Mouse (Mus musculus): ENCODE data around the gene Ccdc141. TPM values are rescaled to one million over a fixed set of nuclear protein-coding genes. Genes with fewer than 3 reads are reported as not detected.

Gene Ccdc141
- polyA plus RNA-seq, 1 experiment from 2014 or later = 6.5 TPM

DNA sequence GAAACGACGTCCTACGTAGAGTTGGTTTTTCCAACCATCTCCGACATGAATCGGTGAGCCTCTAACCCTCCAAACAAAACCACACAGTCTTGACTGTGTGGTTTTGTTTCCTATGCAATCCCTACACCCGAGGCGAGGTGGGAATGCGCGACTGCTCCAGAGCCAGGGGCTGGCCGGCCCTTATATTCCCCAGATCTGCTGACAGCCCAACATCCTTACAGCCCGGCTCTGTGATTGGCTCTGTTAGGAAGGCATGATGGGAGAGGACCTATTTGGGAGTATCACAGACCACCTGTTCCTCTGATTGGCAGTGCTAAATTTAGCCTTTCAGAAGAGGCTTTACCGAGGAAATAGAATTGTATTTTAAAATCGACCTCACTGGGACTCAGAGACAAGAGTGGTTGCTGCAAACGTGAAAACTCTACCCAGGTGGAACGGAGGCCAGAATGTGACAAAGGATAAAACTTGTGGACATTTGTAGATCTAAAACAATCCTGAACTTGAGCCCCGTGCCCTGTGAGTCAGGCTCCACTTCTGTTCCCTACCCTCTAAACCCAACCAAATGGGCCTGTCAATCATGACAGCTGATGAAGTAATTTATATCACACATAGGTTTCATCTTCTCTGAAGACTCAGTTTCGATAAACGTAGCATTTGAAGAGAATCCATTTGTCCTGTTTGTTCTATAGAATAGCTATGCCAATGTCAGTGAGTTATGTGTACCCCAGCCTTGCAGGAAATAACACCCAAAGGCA is 187.9 kb downstream of the Ccdc141 start, which contains the start of gene Ttn:
Gene Ttn, minus strand, starts transcription at position 157 of the 755 bp plus-strand sequence.
- H3K4me1 ChIP-seq = 0 out of 2 replicates have a peak, but pooled peaks cover 4% of the 10 kb centered on the region
- no peaks in the 10 kb centered on the region for H3K9me3 ChIP-seq
- WGBS = 83% methylated on average over 18 of the region's 18 CpGs
- H3K36me3 ChIP-seq (replicated peaks) = no peaks in the 10 kb centered on the region
- H3K4me3 ChIP-seq = no peak within 1 kb of the TSS
- DNase-seq (ENCODE audit: low spot score) = no peak
- H3K27me3 ChIP-seq (replicated peaks; ENCODE audit: low read depth, poor library complexity, severe bottlenecking) = no peaks in the 10 kb centered on the region
- H3K27ac ChIP-seq (replicated peaks) = no peak within 1 kb of the TSS

DNA sequence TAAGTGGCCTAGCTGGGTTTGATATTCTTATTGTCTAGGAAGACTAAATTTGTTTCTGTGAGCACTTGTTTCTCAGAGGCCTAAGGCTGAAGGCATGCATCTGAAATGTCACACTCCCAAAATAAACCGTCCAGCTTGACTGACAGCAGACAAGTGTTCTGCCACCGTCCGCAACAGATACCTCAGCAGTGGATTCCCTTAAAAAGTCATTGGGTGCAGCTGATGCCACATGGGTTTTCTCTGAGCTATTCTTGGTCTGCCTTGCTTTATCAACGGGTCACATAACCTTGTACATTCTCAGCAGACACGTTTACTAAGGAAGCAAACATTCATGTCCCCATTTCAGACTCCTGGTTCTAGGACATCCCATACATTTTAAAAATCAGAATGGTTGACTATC is 188.7 kb downstream of the Ccdc141 start:
- no peaks in the 10 kb centered on the region for H3K27me3 ChIP-seq (replicated peaks; ENCODE audit: low read depth, poor library complexity, severe bottlenecking)
- no peak overlapping the region for H3K4me3 ChIP-seq
- no peak for DNase-seq (ENCODE audit: low spot score)
- WGBS = 74% methylated on average over 5 of the region's 5 CpGs
- no peaks in the 10 kb centered on the region for H3K9me3 ChIP-seq
- no peaks in the 10 kb centered on the region for H3K36me3 ChIP-seq (replicated peaks)
- no peak overlapping the region for H3K27ac ChIP-seq (replicated peaks)
- 0 out of 2 replicates have a peak, but pooled peaks cover 4% of the 10 kb centered on the region for H3K4me1 ChIP-seq

DNA sequence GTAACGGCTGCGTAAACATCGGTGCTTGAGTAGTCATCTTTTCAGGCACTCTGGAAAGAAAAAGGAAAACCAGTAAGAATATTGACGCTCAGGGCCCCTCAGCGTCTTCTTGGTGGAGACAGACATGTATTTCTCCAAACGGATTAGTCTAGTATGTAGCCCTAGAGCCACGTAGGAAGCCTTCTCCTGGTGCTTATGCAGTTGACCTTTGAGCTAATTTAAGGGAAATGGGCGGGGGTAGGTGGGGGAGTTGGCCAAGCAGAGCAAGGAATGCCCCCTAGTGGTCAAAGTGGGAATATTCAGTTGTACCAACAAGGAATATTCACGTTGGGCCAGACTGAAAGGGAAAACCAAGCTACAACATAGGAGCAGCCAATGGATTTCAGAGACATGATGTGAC is 190.3 kb downstream of the Ccdc141 start:
- Histone ChIP-seq H3K36me3 (replicated peaks) (no peaks in the 10 kb centered on the region), H3K27ac (replicated peaks) (no peak overlapping the region), H3K4me3 (no peak overlapping the region), H3K9me3 (no peaks in the 10 kb centered on the region), H3K4me1 (0 out of 2 replicates have a peak, but pooled peaks cover 4% of the 10 kb centered on the region), H3K27me3 (replicated peaks; ENCODE audit: low read depth, poor library complexity, severe bottlenecking) (no peaks in the 10 kb centered on the region)
- 51% methylated on average over 9 of the region's 9 CpGs for WGBS
- DNase-seq (ENCODE audit: low spot score) = peak; percentile 21

DNA sequence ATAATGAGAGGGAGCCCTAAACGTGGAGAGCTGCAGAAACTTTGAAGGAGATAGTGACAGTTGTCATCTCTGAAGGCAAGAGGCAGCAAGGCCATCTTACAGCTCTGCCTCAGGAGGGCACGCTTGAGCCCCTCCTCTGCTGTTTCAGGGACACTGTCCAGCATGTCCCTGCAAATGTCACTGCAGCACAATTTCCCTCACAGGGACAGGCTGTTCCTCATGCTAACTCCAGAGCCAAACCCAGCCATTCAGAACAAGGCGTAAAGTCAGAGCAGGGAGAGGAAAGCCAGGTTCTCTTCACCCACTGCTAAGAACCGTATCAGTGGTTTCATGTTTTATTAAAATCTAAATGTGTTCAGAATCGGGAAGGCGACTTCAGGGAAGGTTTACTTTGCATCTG is 192.8 kb downstream of the Ccdc141 start:
- H3K4me1 ChIP-seq = 0 out of 2 replicates have a peak, but pooled peaks cover 4% of the 10 kb centered on the region
- H3K4me3 ChIP-seq = no peak overlapping the region
- DNase-seq (ENCODE audit: low spot score) = no peak
- H3K9me3 ChIP-seq = no peaks in the 10 kb centered on the region
- no peaks in the 10 kb centered on the region for H3K36me3 ChIP-seq (replicated peaks)
- 77% methylated on average over 6 of the region's 6 CpGs for WGBS
- no peak overlapping the region for H3K27ac ChIP-seq (replicated peaks)
- no peaks in the 10 kb centered on the region for H3K27me3 ChIP-seq (replicated peaks; ENCODE audit: low read depth, poor library complexity, severe bottlenecking)

DNA sequence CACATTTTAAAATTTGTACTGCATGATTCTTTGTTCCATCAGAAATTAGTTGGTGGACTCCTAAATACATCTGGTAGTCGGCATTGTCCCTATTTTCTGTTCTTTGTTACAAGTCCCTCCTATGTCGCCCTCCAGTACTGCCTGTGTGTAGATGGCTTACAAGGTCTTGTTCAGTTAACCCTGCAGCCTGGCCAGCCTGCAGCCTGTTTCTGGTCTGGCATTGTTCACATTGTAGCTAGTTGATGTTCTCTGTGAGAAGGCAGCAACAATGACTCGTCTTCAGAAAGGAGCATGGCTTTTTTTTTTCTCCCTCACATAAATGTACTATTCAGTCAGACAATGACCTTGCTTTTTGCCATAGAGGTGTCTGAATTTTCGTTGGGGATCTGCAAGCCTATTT is 198.4 kb downstream of the Ccdc141 start:
- no peak overlapping the region for H3K4me3 ChIP-seq
- no peaks in the 10 kb centered on the region for H3K27me3 ChIP-seq (replicated peaks; ENCODE audit: low read depth, poor library complexity, severe bottlenecking)
- H3K27ac ChIP-seq (replicated peaks) = no peak overlapping the region
- no peaks in the 10 kb centered on the region for H3K9me3 ChIP-seq
- H3K4me1 ChIP-seq = no peaks in the 10 kb centered on the region
- no peaks in the 10 kb centered on the region for H3K36me3 ChIP-seq (replicated peaks)
- DNase-seq (ENCODE audit: low spot score) = no peak
- WGBS = 63% methylated on average over 4 of the region's 4 CpGs

DNA sequence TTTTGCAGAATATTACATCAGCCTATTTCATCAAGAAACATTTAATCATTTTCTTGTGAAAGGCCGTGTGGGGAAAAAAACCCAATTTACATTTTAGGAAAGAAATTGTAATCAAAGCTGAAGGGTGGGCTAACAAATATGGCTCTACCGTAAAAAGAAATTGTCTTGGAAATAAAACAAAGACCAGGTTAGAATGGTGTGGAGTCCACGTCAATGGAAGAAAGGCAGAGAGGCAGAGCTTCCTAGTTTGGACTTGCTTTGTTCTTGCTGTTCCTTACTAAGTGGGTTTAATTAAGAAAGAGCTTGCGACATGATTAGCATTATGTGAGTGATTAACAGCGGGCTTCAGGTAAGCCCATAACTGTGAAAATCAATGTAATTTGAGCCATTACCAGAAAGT is 199.4 kb downstream of the Ccdc141 start:
- Histone ChIP-seq H3K27me3 (replicated peaks; ENCODE audit: low read depth, poor library complexity, severe bottlenecking) (no peaks in the 10 kb centered on the region), H3K4me1 (no peaks in the 10 kb centered on the region), H3K4me3 (no peak overlapping the region), H3K9me3 (no peaks in the 10 kb centered on the region), H3K27ac (replicated peaks) (no peak overlapping the region), H3K36me3 (replicated peaks) (no peaks in the 10 kb centered on the region)
- WGBS = 73% methylated on average over 5 of the region's 5 CpGs
- DNase-seq (ENCODE audit: low spot score) = no peak

DNA sequence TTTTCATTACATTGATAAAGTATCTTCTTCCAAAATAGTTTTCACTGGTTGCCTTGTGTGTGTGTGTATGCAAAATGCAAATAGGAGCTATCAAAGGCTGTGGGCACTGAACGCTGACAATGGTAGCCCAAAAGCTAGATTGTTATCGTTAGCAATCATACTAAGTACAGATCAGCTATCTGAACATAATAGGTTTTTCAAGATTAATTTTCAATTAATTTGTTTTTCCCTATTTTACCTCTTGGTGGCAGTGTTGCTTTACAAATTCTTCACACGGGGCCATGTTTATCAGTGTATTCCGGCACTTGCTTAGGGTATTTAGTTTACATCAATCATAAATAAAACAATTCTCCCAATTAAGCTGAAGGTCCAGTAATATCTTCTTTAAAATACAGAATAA is 199.8 kb downstream of the Ccdc141 start:
- 43% methylated on average over 4 of the region's 4 CpGs for WGBS
- H3K9me3 ChIP-seq = no peaks in the 10 kb centered on the region
- H3K4me1 ChIP-seq = no peaks in the 10 kb centered on the region
- no peak for DNase-seq (ENCODE audit: low spot score)
- H3K27me3 ChIP-seq (replicated peaks; ENCODE audit: low read depth, poor library complexity, severe bottlenecking) = no peaks in the 10 kb centered on the region
- H3K27ac ChIP-seq (replicated peaks) = no peak overlapping the region
- H3K36me3 ChIP-seq (replicated peaks) = no peaks in the 10 kb centered on the region
- no peak overlapping the region for H3K4me3 ChIP-seq

DNA sequence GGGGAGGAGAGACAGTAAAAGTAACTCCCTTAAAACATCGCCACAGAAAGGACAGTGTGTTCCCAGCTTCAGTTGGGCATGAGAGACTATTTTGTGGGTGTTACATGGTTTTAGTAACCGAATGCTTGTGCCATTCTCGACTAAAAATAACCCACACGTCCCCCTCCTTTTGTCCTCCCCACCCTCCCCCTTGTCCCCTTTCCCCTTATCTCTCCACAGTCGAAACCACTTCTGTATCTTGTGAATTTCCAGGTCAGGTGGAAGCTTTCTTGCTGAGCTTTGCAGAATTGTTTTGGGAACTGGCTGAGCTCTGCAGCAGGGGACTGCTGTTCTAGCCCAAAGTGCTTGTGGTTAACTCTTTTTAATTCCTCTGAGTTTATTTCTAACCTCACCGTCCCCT is 200.2 kb downstream of the Ccdc141 start:
- Histone ChIP-seq H3K36me3 (replicated peaks) (no peaks in the 10 kb centered on the region), H3K4me3 (no peak overlapping the region), H3K4me1 (no peaks in the 10 kb centered on the region), H3K9me3 (no peaks in the 10 kb centered on the region), H3K27ac (replicated peaks) (no peak overlapping the region), H3K27me3 (replicated peaks; ENCODE audit: low read depth, poor library complexity, severe bottlenecking) (no peaks in the 10 kb centered on the region)
- WGBS = 70% methylated on average over 6 of the region's 6 CpGs
- DNase-seq (ENCODE audit: low spot score) = no peak

DNA sequence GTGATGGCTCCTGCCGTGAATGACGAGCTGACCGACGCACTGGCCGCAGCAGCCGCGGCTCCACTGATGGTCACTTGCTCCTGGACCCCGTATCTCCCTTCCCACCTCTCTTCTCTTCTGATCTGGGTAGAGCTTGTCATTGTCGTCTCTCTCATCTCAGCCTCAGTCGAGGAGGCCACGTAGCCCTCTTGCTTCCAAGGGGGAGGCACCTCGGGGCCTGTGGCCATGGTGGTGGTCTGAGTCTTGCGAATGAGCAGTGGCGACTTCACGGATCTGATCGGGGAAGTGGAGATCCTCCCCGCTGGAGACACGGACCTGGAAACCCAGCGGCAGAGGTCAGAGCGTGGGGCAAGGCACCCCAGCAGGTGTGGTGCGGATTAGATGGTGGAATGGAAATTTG is 200.8 kb downstream of the Ccdc141 start:
- H3K4me1 ChIP-seq = no peaks in the 10 kb centered on the region
- no peaks in the 10 kb centered on the region for H3K9me3 ChIP-seq
- no peak for DNase-seq (ENCODE audit: low spot score)
- no peaks in the 10 kb centered on the region for H3K36me3 ChIP-seq (replicated peaks)
- H3K27me3 ChIP-seq (replicated peaks; ENCODE audit: low read depth, poor library complexity, severe bottlenecking) = no peaks in the 10 kb centered on the region
- H3K27ac ChIP-seq (replicated peaks) = no peak overlapping the region
- WGBS = 79% methylated on average over 21 of the region's 21 CpGs
- H3K4me3 ChIP-seq = no peak overlapping the region

DNA sequence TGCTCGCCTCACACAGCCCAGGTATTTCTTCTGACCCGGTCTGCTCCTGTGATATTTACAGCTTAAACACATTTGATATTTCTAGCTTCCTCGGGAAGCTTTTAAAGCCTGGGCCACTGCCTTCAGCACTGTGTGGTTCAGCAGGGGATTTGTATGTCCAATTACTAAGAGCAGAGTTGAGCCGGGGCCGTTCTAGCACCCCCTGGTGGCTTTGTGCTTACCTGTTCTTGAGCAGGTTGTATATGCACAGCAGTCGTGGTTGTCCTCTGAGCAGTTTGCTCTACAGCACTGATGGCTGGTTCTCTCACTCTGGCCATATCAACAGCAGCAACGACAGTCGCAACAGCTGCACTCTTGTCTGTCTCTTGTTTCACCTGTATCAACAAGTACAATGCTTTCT is 201.5 kb downstream of the Ccdc141 start:
- Histone ChIP-seq H3K36me3 (replicated peaks) (no peaks in the 10 kb centered on the region), H3K4me1 (no peaks in the 10 kb centered on the region), H3K27ac (replicated peaks) (no peak overlapping the region), H3K4me3 (no peak overlapping the region), H3K27me3 (replicated peaks; ENCODE audit: low read depth, poor library complexity, severe bottlenecking) (no peaks in the 10 kb centered on the region), H3K9me3 (no peaks in the 10 kb centered on the region)
- WGBS = 31% methylated on average over 8 of the region's 8 CpGs
- peak; percentile 83 for DNase-seq (ENCODE audit: low spot score)

DNA sequence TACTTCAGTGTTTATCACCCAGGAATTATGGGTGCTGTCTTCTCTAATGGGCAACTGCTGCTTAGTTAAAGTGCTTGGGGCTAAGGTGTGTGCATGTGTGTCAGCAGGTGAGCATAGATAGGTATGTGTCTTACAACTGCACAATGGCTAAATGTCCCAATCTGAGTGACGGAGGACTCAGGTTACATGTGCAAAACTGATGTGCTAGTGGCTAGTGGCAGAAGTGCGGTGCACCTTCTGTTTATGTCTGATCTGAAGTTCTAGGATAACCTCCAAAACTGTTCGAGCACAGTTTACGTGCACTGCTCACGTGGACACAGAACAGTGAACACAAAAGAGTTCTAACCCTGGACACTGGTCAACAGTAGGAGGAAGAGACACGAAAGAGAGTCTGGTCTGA is 203.9 kb downstream of the Ccdc141 start:
- Histone ChIP-seq H3K9me3 (no peaks in the 10 kb centered on the region), H3K27ac (replicated peaks) (no peak overlapping the region), H3K27me3 (replicated peaks; ENCODE audit: low read depth, poor library complexity, severe bottlenecking) (no peaks in the 10 kb centered on the region), H3K4me1 (no peaks in the 10 kb centered on the region), H3K4me3 (no peak overlapping the region), H3K36me3 (replicated peaks) (no peaks in the 10 kb centered on the region)
- WGBS = 87% methylated on average over 6 of the region's 6 CpGs
- DNase-seq (ENCODE audit: low spot score) = no peak

DNA sequence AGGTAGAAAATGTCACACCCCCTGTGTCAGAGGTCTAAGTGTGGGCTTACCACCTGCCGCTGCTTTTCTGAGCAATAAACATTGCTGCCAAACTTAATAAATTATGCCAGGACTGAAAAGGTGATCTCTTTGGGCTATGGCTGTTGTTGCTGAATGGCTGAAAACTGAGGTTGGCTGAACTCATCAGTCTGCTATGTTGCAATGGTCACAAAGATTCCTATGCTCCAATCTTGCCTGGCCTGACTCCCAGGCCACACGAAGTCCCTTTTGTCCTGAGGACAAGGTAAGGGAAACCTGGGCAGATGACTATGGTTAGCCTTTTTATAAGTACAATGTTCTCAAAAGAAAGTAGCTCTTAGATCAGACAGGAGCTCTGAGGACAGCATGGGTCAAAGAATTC is 204.4 kb downstream of the Ccdc141 start:
- no peak overlapping the region for H3K4me3 ChIP-seq
- DNase-seq (ENCODE audit: low spot score) = no peak
- H3K9me3 ChIP-seq = no peaks in the 10 kb centered on the region
- H3K27me3 ChIP-seq (replicated peaks; ENCODE audit: low read depth, poor library complexity, severe bottlenecking) = no peaks in the 10 kb centered on the region
- H3K4me1 ChIP-seq = no peaks in the 10 kb centered on the region
- 93% methylated on average over 2 of the region's 2 CpGs for WGBS
- no peak overlapping the region for H3K27ac ChIP-seq (replicated peaks)
- no peaks in the 10 kb centered on the region for H3K36me3 ChIP-seq (replicated peaks)

DNA sequence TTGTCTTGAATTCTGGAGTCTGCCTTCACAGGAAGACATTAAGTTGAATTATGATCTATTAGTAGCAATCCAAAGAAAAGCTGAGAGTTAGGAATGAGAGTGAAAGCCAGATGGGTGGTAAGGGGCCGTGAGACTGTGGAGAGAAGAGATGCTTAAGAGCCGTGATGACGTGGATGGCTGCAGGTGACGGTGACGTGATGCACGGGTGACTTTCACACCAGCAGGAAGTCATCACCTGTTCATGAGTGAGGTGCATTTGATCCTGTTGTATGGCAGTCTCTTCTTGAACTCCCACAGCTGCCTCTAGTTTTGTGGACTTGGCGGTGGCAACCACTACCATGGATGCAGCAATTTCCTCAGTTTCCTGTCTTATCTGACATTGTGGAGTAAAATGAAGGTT is 204.9 kb downstream of the Ccdc141 start:
- no peak for DNase-seq (ENCODE audit: low spot score)
- Histone ChIP-seq H3K4me1 (no peaks in the 10 kb centered on the region), H3K36me3 (replicated peaks) (no peaks in the 10 kb centered on the region), H3K4me3 (no peak overlapping the region), H3K27me3 (replicated peaks; ENCODE audit: low read depth, poor library complexity, severe bottlenecking) (no peaks in the 10 kb centered on the region), H3K9me3 (no peaks in the 10 kb centered on the region), H3K27ac (replicated peaks) (no peak overlapping the region)
- WGBS = 88% methylated on average over 7 of the region's 7 CpGs

Measured in embryonic facial prominence, embryonic 10.5 days (tissue).